Mouse (Mus musculus): ENCODE measurements at regions not wholly inside any gene's neighbourhood (a gene's known extent, or its start where the extent isn't known, plus 50 kb on each side); places are given as distances from the start of the nearest gene placed in this dataset.

GRCm38 (mm10) chr16:76224901-76225586 lies 148.6 kb downstream of the Nrip1 start:
- no peak for DNase-seq
- Histone ChIP-seq H3K4me3 (ENCODE audit: control insufficient read depth, insufficient read depth, low read length) (no peak overlapping the region), H3K4me1 (replicated peaks; ENCODE audit: control insufficient read depth, insufficient read depth, low read length) (peaks cover 7% of the 10 kb centered on the region), H3K36me3 (ENCODE audit: control insufficient read depth, insufficient read depth, low read length) (no peaks in the 10 kb centered on the region), H3K27me3 (ENCODE audit: control insufficient read depth, insufficient read depth, low read length) (no peaks in the 10 kb centered on the region), H3K27ac (ENCODE audit: control insufficient read depth, insufficient read depth, low read length) (peak overlapping the region; percentile 39; the same call in 1 of the 2 replicates)
- 78% methylated on average over 9 of the region's 9 CpGs for WGBS
- TF ChIP-seq CTCF (IDR thresholded peaks at IDR 0.05; ENCODE audit: borderline replicate concordance, control insufficient read depth, extremely low read depth, insufficient read depth, low read length, poor library complexity) = no peak
- TF ChIP-seq POLR2A (IDR thresholded peaks at IDR 0.05; ENCODE audit: control insufficient read depth, extremely low read depth, insufficient read depth, low read length, poor library complexity) = no peak

- H3K36me3 ChIP-seq (ENCODE audit: control insufficient read depth, insufficient read depth, low read length) = no peaks in the 10 kb centered on the region
- TF ChIP-seq POLR2A (IDR thresholded peaks at IDR 0.05; ENCODE audit: control insufficient read depth, extremely low read depth, insufficient read depth, low read length, poor library complexity) (no peak), CTCF (IDR thresholded peaks at IDR 0.05; ENCODE audit: borderline replicate concordance, control insufficient read depth, extremely low read depth, insufficient read depth, low read length, poor library complexity) (no peak)
- peaks cover 8% of the 10 kb centered on the region for H3K4me1 ChIP-seq (replicated peaks; ENCODE audit: control insufficient read depth, insufficient read depth, low read length)
- no peaks in the 10 kb centered on the region for H3K27me3 ChIP-seq (ENCODE audit: control insufficient read depth, insufficient read depth, low read length)
- no peak overlapping the region for H3K4me3 ChIP-seq (ENCODE audit: control insufficient read depth, insufficient read depth, low read length)
- no peak for DNase-seq
- 98% methylated on average over 4 of the region's 4 CpGs for WGBS
- H3K27ac ChIP-seq (ENCODE audit: control insufficient read depth, insufficient read depth, low read length) = no peak overlapping the region
Observed at GRCm38 (mm10) chr16:76223716-76224115, 149.9 kb downstream of the Nrip1 start.

- Histone ChIP-seq H3K4me1 (replicated peaks; ENCODE audit: control insufficient read depth, insufficient read depth, low read length) (peaks cover 9% of the 10 kb centered on the region), H3K27me3 (ENCODE audit: control insufficient read depth, insufficient read depth, low read length) (no peaks in the 10 kb centered on the region), H3K27ac (ENCODE audit: control insufficient read depth, insufficient read depth, low read length) (no peak overlapping the region), H3K36me3 (ENCODE audit: control insufficient read depth, insufficient read depth, low read length) (no peaks in the 10 kb centered on the region), H3K4me3 (ENCODE audit: control insufficient read depth, insufficient read depth, low read length) (no peak overlapping the region)
- DNase-seq = no peak
- WGBS = 95% methylated on average over 5 of the region's 5 CpGs
- TF ChIP-seq POLR2A (IDR thresholded peaks at IDR 0.05; ENCODE audit: control insufficient read depth, extremely low read depth, insufficient read depth, low read length, poor library complexity) = no peak
- TF ChIP-seq CTCF (IDR thresholded peaks at IDR 0.05; ENCODE audit: borderline replicate concordance, control insufficient read depth, extremely low read depth, insufficient read depth, low read length, poor library complexity) = no peak
Observed at GRCm38 (mm10) chr16:76222960-76223359, 150.7 kb downstream of the Nrip1 start.

GRCm38 (mm10) chr16:76220466-76220865 lies 153.2 kb downstream of the Nrip1 start:
- TF ChIP-seq POLR2A (IDR thresholded peaks at IDR 0.05; ENCODE audit: control insufficient read depth, extremely low read depth, insufficient read depth, low read length, poor library complexity) (no peak), CTCF (IDR thresholded peaks at IDR 0.05; ENCODE audit: borderline replicate concordance, control insufficient read depth, extremely low read depth, insufficient read depth, low read length, poor library complexity) (no peak)

GRCm38 (mm10) chr16:76219233-76219632 lies 154.4 kb downstream of the Nrip1 start:
- DNase-seq = no peak

More at GRCm38 (mm10) chr16:76220466-76220865, 153.2 kb downstream of the Nrip1 start:
- peaks cover 6% of the 10 kb centered on the region; the same call in 1 of the 2 replicates for H3K4me1 ChIP-seq (replicated peaks; ENCODE audit: control insufficient read depth, insufficient read depth, low read length)
- WGBS = 89% methylated on average over 3 of the region's 3 CpGs
- H3K36me3 ChIP-seq (ENCODE audit: control insufficient read depth, insufficient read depth, low read length) = no peaks in the 10 kb centered on the region
- DNase-seq = no peak
- H3K4me3 ChIP-seq (ENCODE audit: control insufficient read depth, insufficient read depth, low read length) = no peak overlapping the region
- no peak overlapping the region for H3K27ac ChIP-seq (ENCODE audit: control insufficient read depth, insufficient read depth, low read length)
- no peaks in the 10 kb centered on the region for H3K27me3 ChIP-seq (ENCODE audit: control insufficient read depth, insufficient read depth, low read length)

GRCm38 (mm10) chr16:76218310-76219170 lies 155.1 kb downstream of the Nrip1 start:
- H3K27ac ChIP-seq (ENCODE audit: control insufficient read depth, insufficient read depth, low read length) = no peak overlapping the region
- TF ChIP-seq POLR2A (IDR thresholded peaks at IDR 0.05; ENCODE audit: control insufficient read depth, extremely low read depth, insufficient read depth, low read length, poor library complexity) = no peak
- no peak for TF ChIP-seq CTCF (IDR thresholded peaks at IDR 0.05; ENCODE audit: borderline replicate concordance, control insufficient read depth, extremely low read depth, insufficient read depth, low read length, poor library complexity)

More at GRCm38 (mm10) chr16:76219233-76219632, 154.4 kb downstream of the Nrip1 start:
- no peaks in the 10 kb centered on the region for H3K36me3 ChIP-seq (ENCODE audit: control insufficient read depth, insufficient read depth, low read length)
- H3K4me1 ChIP-seq (replicated peaks; ENCODE audit: control insufficient read depth, insufficient read depth, low read length) = 0 out of 2 replicates have a peak, but pooled peaks cover 2% of the 10 kb centered on the region
- no peaks in the 10 kb centered on the region for H3K27me3 ChIP-seq (ENCODE audit: control insufficient read depth, insufficient read depth, low read length)
- no peak for TF ChIP-seq POLR2A (IDR thresholded peaks at IDR 0.05; ENCODE audit: control insufficient read depth, extremely low read depth, insufficient read depth, low read length, poor library complexity)
- no peak for TF ChIP-seq CTCF (IDR thresholded peaks at IDR 0.05; ENCODE audit: borderline replicate concordance, control insufficient read depth, extremely low read depth, insufficient read depth, low read length, poor library complexity)
- H3K27ac ChIP-seq (ENCODE audit: control insufficient read depth, insufficient read depth, low read length) = no peak overlapping the region
- no peak overlapping the region for H3K4me3 ChIP-seq (ENCODE audit: control insufficient read depth, insufficient read depth, low read length)

More at GRCm38 (mm10) chr16:76218310-76219170, 155.1 kb downstream of the Nrip1 start:
- Histone ChIP-seq H3K4me3 (ENCODE audit: control insufficient read depth, insufficient read depth, low read length) (no peak overlapping the region), H3K4me1 (replicated peaks; ENCODE audit: control insufficient read depth, insufficient read depth, low read length) (0 out of 2 replicates have a peak, but pooled peaks cover 2% of the 10 kb centered on the region), H3K36me3 (ENCODE audit: control insufficient read depth, insufficient read depth, low read length) (no peaks in the 10 kb centered on the region), H3K27me3 (ENCODE audit: control insufficient read depth, insufficient read depth, low read length) (no peaks in the 10 kb centered on the region)
- 83% methylated on average over 11 of the region's 11 CpGs for WGBS
- no peak for DNase-seq

Measured in thymus, adult 2 months (tissue).